Mouse (Mus musculus) bone marrow, adult 2 months (tissue): Measurements from ENCODE around the gene H6pd.

Experiments
- CTCF ChIP-seq: fragments of 200-500 bp; IDR thresholded peaks from 2 replicates; pipeline ENCODE4 v1.5.1; 2011; ENCODE audit warnings: low read length, control low read depth; ENCODE audit not compliant: control insufficient read depth, insufficient read depth
- POLR2A ChIP-seq: fragments of 200-500 bp; IDR thresholded peaks from 2 replicates; pipeline ENCODE4 v1.6.1; 2011; ENCODE audit warnings: low read depth, mild to moderate bottlenecking, control low read depth, low read length, borderline replicate concordance; ENCODE audit not compliant: control insufficient read depth

DNA sequence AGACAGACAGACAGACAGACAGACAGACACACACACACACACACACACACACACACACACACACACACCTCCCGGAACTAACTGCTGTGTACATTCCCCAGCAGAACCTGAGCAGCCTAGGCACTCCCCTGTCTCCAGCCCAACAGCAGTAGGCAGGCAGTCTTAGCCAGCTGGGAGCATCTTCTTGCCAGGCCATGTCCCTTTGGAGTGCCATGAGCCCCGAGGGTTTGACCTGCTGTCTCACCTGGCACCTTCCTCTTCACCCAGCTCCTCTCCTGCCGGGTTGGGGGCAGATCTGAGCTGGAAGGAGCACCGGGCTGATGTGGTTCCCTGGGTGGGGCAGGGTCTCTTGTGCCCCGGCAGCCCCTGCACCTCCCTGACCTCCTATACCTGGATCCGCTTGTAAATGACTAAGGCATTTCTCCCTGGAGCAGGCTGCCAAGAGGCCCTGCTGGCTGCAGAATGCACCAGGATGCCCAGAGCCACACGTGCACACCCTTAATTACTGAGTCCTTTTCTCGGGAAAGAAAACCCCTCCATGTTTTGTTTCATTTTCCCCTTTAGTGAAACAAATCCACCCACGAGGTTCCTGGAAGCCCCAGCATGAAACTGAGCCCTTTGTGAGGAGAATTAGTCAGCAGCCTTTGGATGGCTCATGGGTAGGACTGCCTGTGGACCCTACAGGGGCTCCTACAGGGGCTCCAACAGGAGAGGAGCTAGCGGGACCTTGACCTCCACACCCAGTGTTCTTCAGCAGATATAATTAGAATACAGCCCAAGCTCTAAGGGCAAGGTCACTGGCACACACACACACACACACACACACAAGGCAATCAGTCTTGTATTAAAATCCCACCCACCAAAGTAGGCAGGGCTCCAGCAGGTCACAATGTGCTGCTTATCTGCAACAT lies 65.7 kb downstream of the H6pd start:
- TF ChIP-seq CTCF (no peak), POLR2A (no peak)
